Mouse (Mus musculus): ENCODE results near the gene Tbcc. TPM values are rescaled to one million over a fixed set of nuclear protein-coding genes. Genes with fewer than 3 reads are reported as not detected.

Tbcc gene
- total and polyA plus RNA-seq, 2 experiments from 2014 or later: 43.1 to 51.2 TPM

DNA sequence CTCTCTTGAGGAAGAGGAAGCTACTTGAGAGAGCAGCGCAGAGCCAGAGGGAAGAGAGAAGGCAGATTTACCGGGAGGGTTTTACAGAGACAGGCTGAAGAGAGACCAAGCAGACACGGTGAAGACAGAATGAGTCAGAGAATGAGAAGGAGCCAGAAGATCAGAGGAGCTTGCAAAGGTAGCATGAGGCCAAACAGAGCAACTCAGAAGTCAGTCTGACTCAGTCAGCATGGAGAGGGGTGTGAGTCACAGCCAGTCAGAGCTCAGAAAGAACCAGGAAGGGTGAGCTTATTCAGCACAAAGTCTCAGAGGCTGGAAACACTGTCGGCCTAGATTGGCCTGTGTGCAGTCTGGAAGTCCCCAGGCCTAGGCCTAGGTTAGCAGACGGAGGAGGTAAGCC is 42.5 kb downstream of the Tbcc start:
- Histone ChIP-seq H3K27ac (ENCODE audit: low read depth, low read length) (no peak overlapping the region), H3K36me3 (ENCODE audit: insufficient read depth, low read length) (peaks cover 82% of the 10 kb centered on the region), H3K4me1 (ENCODE audit: insufficient read depth, low read length) (no peaks in the 10 kb centered on the region), H3K27me3 (ENCODE audit: insufficient read depth, low read length) (no peaks in the 10 kb centered on the region), H3K9ac (replicated peaks; ENCODE audit: low read length, poor library complexity, severe bottlenecking) (no peak overlapping the region), H3K4me3 (ENCODE audit: low read depth, low read length) (no peak overlapping the region), H3K4me2 (ENCODE audit: low read depth, low read length, poor library complexity, severe bottlenecking) (no peak overlapping the region), H3K9me3 (ENCODE audit: low read length) (no peaks in the 10 kb centered on the region)
- WGBS: 93% methylated on average over 5 of the region's 5 CpGs
- no peak for ATAC-seq (ENCODE audit: low FRiP score)
- no peak for DNase-seq (ENCODE audit: low spot score)
- TF ChIP-seq CTCF (IDR thresholded peaks at IDR 0.05): no peak

- no peak overlapping the region for H3K4me3 ChIP-seq (ENCODE audit: low read depth, low read length)
- peak; percentile 87 for TF ChIP-seq CTCF (IDR thresholded peaks at IDR 0.05)
- peaks cover 83% of the 10 kb centered on the region for H3K36me3 ChIP-seq (ENCODE audit: insufficient read depth, low read length)
- H3K9me3 ChIP-seq (ENCODE audit: low read length): no peaks in the 10 kb centered on the region
- no peak overlapping the region for H3K4me2 ChIP-seq (ENCODE audit: low read depth, low read length, poor library complexity, severe bottlenecking)
- H3K27ac ChIP-seq (ENCODE audit: low read depth, low read length): no peak overlapping the region
- H3K27me3 ChIP-seq (ENCODE audit: insufficient read depth, low read length): no peaks in the 10 kb centered on the region
- no peaks in the 10 kb centered on the region for H3K4me1 ChIP-seq (ENCODE audit: insufficient read depth, low read length)
- no peak overlapping the region for H3K9ac ChIP-seq (replicated peaks; ENCODE audit: low read length, poor library complexity, severe bottlenecking)
- DNase-seq (ENCODE audit: low spot score) (peak; percentile 69), ATAC-seq (ENCODE audit: low FRiP score) (peak; percentile 47; the same call in 1 of the 2 replicates)
- WGBS: 81% methylated on average over 19 of the region's 19 CpGs
Observed at GRCm38 (mm10) chr17:46933557-46934348, 43.3 kb downstream of the Tbcc start.

DNA sequence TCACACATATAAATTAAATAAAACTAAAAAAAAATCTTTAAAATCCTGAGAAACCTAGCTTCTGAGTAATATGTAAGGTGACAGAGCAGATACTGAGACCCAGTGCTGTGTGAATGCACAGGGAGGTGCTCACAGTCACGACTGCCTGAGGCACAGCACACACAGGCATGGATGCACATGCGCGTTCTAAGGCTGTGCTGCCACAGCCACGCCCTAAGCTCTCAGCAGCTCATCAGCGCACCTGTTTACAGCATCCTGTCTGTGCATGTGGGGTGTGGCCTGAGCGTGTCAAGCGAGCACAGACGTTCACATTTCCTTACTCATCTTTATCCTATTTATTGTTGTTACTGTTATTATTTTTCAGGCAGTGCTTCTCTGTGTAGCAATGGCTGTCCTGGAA is 50.0 kb downstream of the Tbcc start:
- Histone ChIP-seq H3K27me3 (ENCODE audit: insufficient read depth, low read length) (no peaks in the 10 kb centered on the region), H3K4me2 (ENCODE audit: low read depth, low read length, poor library complexity, severe bottlenecking) (no peak overlapping the region), H3K4me1 (ENCODE audit: insufficient read depth, low read length) (no peaks in the 10 kb centered on the region), H3K9ac (replicated peaks; ENCODE audit: low read length, poor library complexity, severe bottlenecking) (no peak overlapping the region), H3K36me3 (ENCODE audit: insufficient read depth, low read length) (peaks cover 90% of the 10 kb centered on the region), H3K4me3 (ENCODE audit: low read depth, low read length) (no peak overlapping the region), H3K27ac (ENCODE audit: low read depth, low read length) (no peak overlapping the region), H3K9me3 (ENCODE audit: low read length) (no peaks in the 10 kb centered on the region)
- ATAC-seq (ENCODE audit: low FRiP score): no peak
- no peak for DNase-seq (ENCODE audit: low spot score)
- 96% methylated on average over 8 of the region's 8 CpGs for WGBS
- TF ChIP-seq CTCF (IDR thresholded peaks at IDR 0.05): no peak

Other genes with a start within 250 kb of the Tbcc start
- gene Klc4, start 244.7 kb upstream of the Tbcc start, total RNA-seq (2014; rRNA removed): 24.5 and 28.5 TPM in 2 replicates
- 20.0 and 22.2 TPM in 2 replicates for gene Klc4, start 244.7 kb upstream of the Tbcc start, polyA plus RNA-seq (2015; fragmentation: Nextera tagmentation; extraction: Ambion mirVana)
- gene Mrpl2, start 244.5 kb upstream of the Tbcc start, total RNA-seq (2014; rRNA removed): 46.7 and 47.4 TPM in 2 replicates
- 85.5 and 85.7 TPM in 2 replicates for gene Mrpl2, start 244.5 kb upstream of the Tbcc start, polyA plus RNA-seq (2015; fragmentation: Nextera tagmentation; extraction: Ambion mirVana)
- gene Cul7, start 240.3 kb upstream of the Tbcc start, total RNA-seq (2014; rRNA removed): 83.5 and 92.4 TPM in 2 replicates
- 26.2 and 26.6 TPM in 2 replicates for gene Cul7, start 240.3 kb upstream of the Tbcc start, polyA plus RNA-seq (2015; fragmentation: Nextera tagmentation; extraction: Ambion mirVana)
- 26.9 and 27.6 TPM in 2 replicates for gene Rrp36, start 216.3 kb upstream of the Tbcc start, total RNA-seq (2014; rRNA removed)
- 47.1 and 52.2 TPM in 2 replicates for gene Rrp36, start 216.3 kb upstream of the Tbcc start, polyA plus RNA-seq (2015; fragmentation: Nextera tagmentation; extraction: Ambion mirVana)
- gene Mea1, start 211.9 kb upstream of the Tbcc start, total RNA-seq (2014; rRNA removed): 130 and 171 TPM in 2 replicates
- gene Mea1, start 211.9 kb upstream of the Tbcc start, polyA plus RNA-seq (2015; fragmentation: Nextera tagmentation; extraction: Ambion mirVana): 314 and 362 TPM in 2 replicates
- 98.7 and 99.7 TPM in 2 replicates for gene Klhdc3, start 209.8 kb upstream of the Tbcc start, total RNA-seq (2014; rRNA removed)
- gene Klhdc3, start 209.8 kb upstream of the Tbcc start, polyA plus RNA-seq (2015; fragmentation: Nextera tagmentation; extraction: Ambion mirVana): 185 and 192 TPM in 2 replicates
- 118 and 128 TPM in 2 replicates for gene Ppp2r5d, start 185.6 kb upstream of the Tbcc start, total RNA-seq (2014; rRNA removed)
- 94.1 and 103 TPM in 2 replicates for gene Ppp2r5d, start 185.6 kb upstream of the Tbcc start, polyA plus RNA-seq (2015; fragmentation: Nextera tagmentation; extraction: Ambion mirVana)
- gene Pex6, start 179.2 kb upstream of the Tbcc start, total RNA-seq (2014; rRNA removed): 37.8 and 38.5 TPM in 2 replicates
- 17.6 and 18.3 TPM in 2 replicates for gene Pex6, start 179.2 kb upstream of the Tbcc start, polyA plus RNA-seq (2015; fragmentation: Nextera tagmentation; extraction: Ambion mirVana)
- 0.27 and 0.57 TPM in 2 replicates for gene Gnmt, start 161.5 kb upstream of the Tbcc start, total RNA-seq (2014; rRNA removed)
- gene Gnmt, start 161.5 kb upstream of the Tbcc start, polyA plus RNA-seq (2015; fragmentation: Nextera tagmentation; extraction: Ambion mirVana): 0.88 and 1.5 TPM in 2 replicates
- 62.0 and 74.6 TPM in 2 replicates for gene Cnpy3, start 138.5 kb upstream of the Tbcc start, total RNA-seq (2014; rRNA removed)
- gene Cnpy3, start 138.5 kb upstream of the Tbcc start, polyA plus RNA-seq (2015; fragmentation: Nextera tagmentation; extraction: Ambion mirVana): 70.7 and 74.4 TPM in 2 replicates
- gene Ptcra, start 127.0 kb upstream of the Tbcc start, total RNA-seq (2014; rRNA removed): not detected in 2 replicates
- 0.17 and 0.20 TPM in 2 replicates for gene Ptcra, start 127.0 kb upstream of the Tbcc start, polyA plus RNA-seq (2015; fragmentation: Nextera tagmentation; extraction: Ambion mirVana)
- gene 2310039H08Rik, start 118.0 kb upstream of the Tbcc start, total RNA-seq (2014; rRNA removed): 39.2 and 39.3 TPM in 2 replicates
- gene 2310039H08Rik, start 118.0 kb upstream of the Tbcc start, polyA plus RNA-seq (2015; fragmentation: Nextera tagmentation; extraction: Ambion mirVana): 56.6 and 59.2 TPM in 2 replicates
- gene Rpl7l1, start 108.0 kb upstream of the Tbcc start, total RNA-seq (2014; rRNA removed): 42.3 and 43.2 TPM in 2 replicates
- 67.6 and 69.7 TPM in 2 replicates for gene Rpl7l1, start 108.0 kb upstream of the Tbcc start, polyA plus RNA-seq (2015; fragmentation: Nextera tagmentation; extraction: Ambion mirVana)
- gene Bicral, start 32.2 kb upstream of the Tbcc start, total RNA-seq (2014; rRNA removed): 31.2 and 31.6 TPM in 2 replicates
- gene Bicral, start 32.2 kb upstream of the Tbcc start, polyA plus RNA-seq (2015; fragmentation: Nextera tagmentation; extraction: Ambion mirVana): 6.5 and 7.0 TPM in 2 replicates
- not detected in 2 replicates for gene Prph2, start 19.8 kb downstream of the Tbcc start, total RNA-seq (2014; rRNA removed)
- gene Prph2, start 19.8 kb downstream of the Tbcc start, polyA plus RNA-seq (2015; fragmentation: Nextera tagmentation; extraction: Ambion mirVana): not detected in 2 replicates
- gene Ubr2, start 119.9 kb downstream of the Tbcc start, total RNA-seq (2014; rRNA removed): 26.0 and 33.2 TPM in 2 replicates
- gene Ubr2, start 119.9 kb downstream of the Tbcc start, polyA plus RNA-seq (2015; fragmentation: Nextera tagmentation; extraction: Ambion mirVana): 8.3 and 9.8 TPM in 2 replicates

Data from midbrain, postnatal 0 days (tissue).